Mouse (Mus musculus) midbrain, embryonic 10.5 days (tissue): ENCODE results near the gene Palm. TPM values are rescaled to one million over a fixed set of nuclear protein-coding genes. Genes with fewer than 3 reads are reported as not detected.
A peak's percentile ranks its signal among the peaks of the same experiment; 100 is the strongest.

Source experiments
- DNase-seq: peaks from one replicate; pipeline ENCODE4 v3.0.0-alpha.2; 2017; ENCODE audit warnings: low spot score
- H3K27ac ChIP-seq: fragments of 300-500 bp; sonication (generic); replicated peaks from 2 replicates; pipeline ENCODE4 v1.5.1; 2016; ENCODE audit warnings: mild to moderate bottlenecking
- H3K27me3 ChIP-seq: fragments of 300-500 bp; sonication (generic); 2 replicates; pipeline ENCODE4 v1.6.1; 2016; ENCODE audit warnings: low read depth, mild to moderate bottlenecking; ENCODE audit not compliant: poor library complexity, severe bottlenecking
- H3K36me3 ChIP-seq: fragments of 300-500 bp; sonication (generic); 2 replicates; pipeline ENCODE4 v1.6.1; 2016; ENCODE audit warnings: mild to moderate bottlenecking, moderate library complexity
- H3K4me1 ChIP-seq: fragments of 300-500 bp; sonication (generic); 2 replicates; pipeline ENCODE4 v1.6.1; 2016
- H3K4me3 ChIP-seq: fragments of 300-500 bp; sonication (generic); 2 replicates; pipeline ENCODE4 v1.5.1; 2016; ENCODE audit warnings: mild to moderate bottlenecking, moderate library complexity
- H3K9me3 ChIP-seq: fragments of 300-500 bp; sonication (generic); replicated peaks from 2 replicates; pipeline ENCODE4 v1.6.1; 2016; ENCODE audit warnings: mild to moderate bottlenecking
- WGBS: fragments of 180-500 bp; shearing (Covaris S2); methylation state at CpG from one replicate; pipeline ENCODE4 v1.1.7; 2016; 5-methylcytosine and 5-hydroxymethylcytosine counted together
- polyA plus RNA-seq: library from polyadenylated mRNA; unstranded; fragments of >200 nt; fragmentation: Nextera tagmentation; extraction: Ambion mirVana; gene quantifications from 2 replicates; pipeline ENCODE4 v1.2.1, GENCODE M21; 2016

The Palm gene
- polyA plus RNA-seq, 1 experiment from 2014 or later, result 130 TPM

GRCm38 (mm10) chr10:79777103-79777531 lies 16.3 kb upstream of the Palm start, which contains the start of gene Fstl3:
Fstl3 (plus strand) TSS chr10:79777272.
- Histone ChIP-seq H3K36me3 (no peaks in the 10 kb centered on the region), H3K4me1 (peaks cover 48% of the 10 kb centered on the region), H3K27me3 (peaks cover 62% of the 10 kb centered on the region), H3K27ac (peak within 1 kb of the TSS; percentile 68; the same call in 1 of the 2 replicates), H3K4me3 (peak within 1 kb of the TSS; percentile 51), H3K9me3 (peaks cover 11% of the 10 kb centered on the region)
- 1% methylated on average over 39 of the region's 39 CpGs for WGBS
- DNase-seq, result peak; percentile 44

GRCm38 (mm10) chr10:79778006-79778405 lies 15.4 kb upstream of the Palm start:
- H3K27me3 ChIP-seq, result peaks cover 71% of the 10 kb centered on the region
- 28% methylated on average over 15 of the region's 15 CpGs for WGBS
- 0 out of 2 replicates have a peak overlapping the region, but pooled peaks have one; percentile 5 for H3K4me3 ChIP-seq

GRCm38 (mm10) chr10:79779193-79779592 lies 14.2 kb upstream of the Palm start:
- no peak for DNase-seq
- Histone ChIP-seq H3K27me3 (peaks cover 80% of the 10 kb centered on the region), H3K4me1 (peaks cover 48% of the 10 kb centered on the region), H3K9me3 (peaks cover 7% of the 10 kb centered on the region), H3K4me3 (peak overlapping the region; percentile 56; the same call in 1 of the 2 replicates), H3K36me3 (no peaks in the 10 kb centered on the region), H3K27ac (no peak overlapping the region)
- 19% methylated on average over 2 of the region's 2 CpGs for WGBS

More at GRCm38 (mm10) chr10:79778006-79778405, 15.4 kb upstream of the Palm start:
- Histone ChIP-seq H3K4me1 (peaks cover 48% of the 10 kb centered on the region), H3K9me3 (peaks cover 7% of the 10 kb centered on the region), H3K27ac (0 out of 2 replicates have a peak overlapping the region, but pooled peaks have one; percentile 13), H3K36me3 (no peaks in the 10 kb centered on the region)
- DNase-seq, result no peak

- Histone ChIP-seq H3K27ac (peak overlapping the region; percentile 46; the same call in 1 of the 2 replicates), H3K27me3 (peaks cover 88% of the 10 kb centered on the region), H3K36me3 (no peaks in the 10 kb centered on the region), H3K9me3 (peaks cover 5% of the 10 kb centered on the region), H3K4me3 (peak overlapping the region; percentile 56), H3K4me1 (peaks cover 51% of the 10 kb centered on the region)
- 2% methylated on average over 55 of the region's 55 CpGs for WGBS
- DNase-seq, result peak; percentile 97
Observed at GRCm38 (mm10) chr10:79779784-79780663, 13.3 kb upstream of the Palm start.

- peak overlapping the region; percentile 46; the same call in 1 of the 2 replicates for H3K27ac ChIP-seq
- under 1% methylated on average over 13 of the region's 13 CpGs for WGBS
- peaks cover 51% of the 10 kb centered on the region for H3K4me1 ChIP-seq
- H3K27me3 ChIP-seq, result peaks cover 91% of the 10 kb centered on the region
- H3K9me3 ChIP-seq, result no peaks in the 10 kb centered on the region; the same call in 1 of the 2 replicates
- H3K4me3 ChIP-seq, result peak overlapping the region; percentile 56
- DNase-seq, result no peak
- H3K36me3 ChIP-seq, result no peaks in the 10 kb centered on the region
Observed at GRCm38 (mm10) chr10:79780664-79781015, 12.7 kb upstream of the Palm start.

GRCm38 (mm10) chr10:79781139-79781538 lies 12.2 kb upstream of the Palm start:
- peaks cover 86% of the 10 kb centered on the region for H3K27me3 ChIP-seq
- H3K9me3 ChIP-seq, result no peaks in the 10 kb centered on the region
- no peaks in the 10 kb centered on the region for H3K36me3 ChIP-seq
- no peak overlapping the region for H3K27ac ChIP-seq
- peaks cover 51% of the 10 kb centered on the region for H3K4me1 ChIP-seq
- H3K4me3 ChIP-seq, result peak overlapping the region; percentile 56
- DNase-seq, result no peak
- 33% methylated on average over 21 of the region's 21 CpGs for WGBS

GRCm38 (mm10) chr10:79781956-79782355 lies 11.4 kb upstream of the Palm start:
- H3K9me3 ChIP-seq, result no peaks in the 10 kb centered on the region
- peaks cover 49% of the 10 kb centered on the region for H3K4me1 ChIP-seq
- H3K4me3 ChIP-seq, result no peak overlapping the region
- peaks cover 78% of the 10 kb centered on the region for H3K27me3 ChIP-seq
- no peak for DNase-seq
- WGBS, result 62% methylated on average over 5 of the region's 5 CpGs
- H3K36me3 ChIP-seq, result no peaks in the 10 kb centered on the region
- no peak overlapping the region for H3K27ac ChIP-seq

GRCm38 (mm10) chr10:79783050-79783449 lies 10.3 kb upstream of the Palm start:
- no peak for DNase-seq
- Histone ChIP-seq H3K27me3 (peaks cover 73% of the 10 kb centered on the region), H3K9me3 (no peaks in the 10 kb centered on the region), H3K4me3 (no peak overlapping the region), H3K4me1 (peaks cover 38% of the 10 kb centered on the region), H3K27ac (no peak overlapping the region), H3K36me3 (no peaks in the 10 kb centered on the region)
- WGBS, result 69% methylated on average over 7 of the region's 7 CpGs

- 36% methylated on average over 27 of the region's 27 CpGs for WGBS
- peaks cover 28% of the 10 kb centered on the region for H3K4me1 ChIP-seq
- no peak overlapping the region for H3K27ac ChIP-seq
- H3K27me3 ChIP-seq, result peaks cover 62% of the 10 kb centered on the region
- peak; percentile 58 for DNase-seq
- no peaks in the 10 kb centered on the region for H3K9me3 ChIP-seq
- H3K4me3 ChIP-seq, result no peak overlapping the region
- no peaks in the 10 kb centered on the region for H3K36me3 ChIP-seq
Observed at GRCm38 (mm10) chr10:79783920-79784800, 9.2 kb upstream of the Palm start.

- Histone ChIP-seq H3K27ac (no peak overlapping the region), H3K9me3 (no peaks in the 10 kb centered on the region), H3K27me3 (peaks cover 20% of the 10 kb centered on the region), H3K4me3 (no peak overlapping the region), H3K36me3 (no peaks in the 10 kb centered on the region), H3K4me1 (peaks cover 18% of the 10 kb centered on the region)
- DNase-seq, result peak; percentile 72
- WGBS, result 42% methylated on average over 7 of the region's 7 CpGs
Observed at GRCm38 (mm10) chr10:79788386-79789158, 4.8 kb upstream of the Palm start.

GRCm38 (mm10) chr10:79789581-79789980 lies 3.8 kb upstream of the Palm start:
- peaks cover 13% of the 10 kb centered on the region for H3K27me3 ChIP-seq
- H3K4me3 ChIP-seq, result no peak overlapping the region
- 63% methylated on average over 2 of the region's 2 CpGs for WGBS
- DNase-seq, result no peak
- H3K36me3 ChIP-seq, result no peaks in the 10 kb centered on the region
- 0 out of 2 replicates have a peak overlapping the region, but pooled peaks have one; percentile 13 for H3K27ac ChIP-seq
- peaks cover 24% of the 10 kb centered on the region for H3K4me1 ChIP-seq
- H3K9me3 ChIP-seq, result no peaks in the 10 kb centered on the region

- WGBS, result 88% methylated on average over 4 of the region's 4 CpGs
- Histone ChIP-seq H3K27ac (no peak within 1 kb of the TSS), H3K4me1 (peaks cover 33% of the 10 kb centered on the region), H3K4me3 (no peak within 1 kb of the TSS), H3K27me3 (peaks cover 6% of the 10 kb centered on the region), H3K9me3 (no peaks in the 10 kb centered on the region), H3K36me3 (peaks cover 2% of the 10 kb centered on the region)
- no peak for DNase-seq
Observed at GRCm38 (mm10) chr10:79790861-79791260, 2.5 kb upstream of the Palm start, which contains the start of gene Prss57. Prss57 (minus strand) TSS chr10:79790961.
